Mouse (Mus musculus): Measurements from ENCODE around the gene Grid1. TPM values are rescaled to one million over a fixed set of nuclear protein-coding genes. Genes with fewer than 3 reads are reported as not detected.

The Grid1 gene
- polyA plus RNA-seq, 1 experiment from 2014 or later, result 7.1 TPM

GRCm38 (mm10) chr14:35107596-35107995 is 287.7 kb downstream of the Grid1 start:
- Histone ChIP-seq H3K9me3 (no peaks in the 10 kb centered on the region), H3K4me2 (no peak overlapping the region), H3K27ac (replicated peaks) (no peak overlapping the region), H3K4me1 (replicated peaks) (peaks cover 7% of the 10 kb centered on the region), H3K36me3 (no peaks in the 10 kb centered on the region), H3K27me3 (no peaks in the 10 kb centered on the region), H3K9ac (no peak overlapping the region), H3K4me3 (no peak overlapping the region)
- WGBS, result 88% methylated on average over 3 of the region's 3 CpGs
- no peak for ATAC-seq (ENCODE audit: low FRiP score, low read depth)

DNA sequence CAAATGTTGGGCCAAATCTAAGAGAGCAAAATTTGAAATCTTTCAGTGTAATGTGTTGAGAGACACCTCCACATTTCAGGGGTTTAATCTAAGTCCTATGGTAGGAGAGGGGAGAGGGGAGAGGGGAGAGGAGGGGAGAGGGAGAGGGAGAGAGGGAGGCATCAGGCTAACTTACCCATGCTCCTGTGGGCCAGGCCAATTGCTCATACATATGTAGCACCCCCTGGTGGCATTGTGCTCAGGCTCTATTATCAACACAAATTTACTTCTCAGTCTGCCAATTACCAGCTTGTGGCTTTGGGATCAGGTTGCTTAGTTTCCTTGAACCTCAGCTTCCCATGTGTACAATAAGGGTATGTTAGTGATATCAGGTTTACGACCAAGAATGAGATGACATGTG is 291.0 kb downstream of the Grid1 start:
- Histone ChIP-seq H3K27ac (replicated peaks) (no peak overlapping the region), H3K9ac (no peak overlapping the region), H3K9me3 (no peaks in the 10 kb centered on the region), H3K4me3 (no peak overlapping the region), H3K36me3 (no peaks in the 10 kb centered on the region), H3K4me2 (no peak overlapping the region), H3K4me1 (replicated peaks) (peaks cover 16% of the 10 kb centered on the region), H3K27me3 (no peaks in the 10 kb centered on the region)
- no peak for ATAC-seq (ENCODE audit: low FRiP score, low read depth)
- WGBS, result 46% methylated on average over 1 of the region's 1 CpGs

GRCm38 (mm10) chr14:35112327-35113275 is 292.7 kb downstream of the Grid1 start:
- WGBS, result 27% methylated on average over 11 of the region's 11 CpGs
- peak overlapping the region; percentile 20; the same call in 1 of the 2 replicates for H3K27ac ChIP-seq (replicated peaks)
- peaks cover 16% of the 10 kb centered on the region for H3K4me1 ChIP-seq (replicated peaks)
- no peak overlapping the region for H3K4me2 ChIP-seq
- no peak overlapping the region for H3K4me3 ChIP-seq
- H3K36me3 ChIP-seq, result no peaks in the 10 kb centered on the region
- no peaks in the 10 kb centered on the region for H3K9me3 ChIP-seq
- no peaks in the 10 kb centered on the region for H3K27me3 ChIP-seq
- peak; percentile 79 for ATAC-seq (ENCODE audit: low FRiP score, low read depth)
- H3K9ac ChIP-seq, result no peak overlapping the region

- H3K4me3 ChIP-seq, result no peak overlapping the region
- ATAC-seq (ENCODE audit: low FRiP score, low read depth), result peak; percentile 12; the same call in 1 of the 2 replicates
- H3K36me3 ChIP-seq, result no peaks in the 10 kb centered on the region
- H3K27me3 ChIP-seq, result no peaks in the 10 kb centered on the region
- 65% methylated on average over 2 of the region's 2 CpGs for WGBS
- no peaks in the 10 kb centered on the region for H3K9me3 ChIP-seq
- no peak overlapping the region for H3K4me2 ChIP-seq
- H3K9ac ChIP-seq, result no peak overlapping the region
- H3K27ac ChIP-seq (replicated peaks), result no peak overlapping the region
- peaks cover 16% of the 10 kb centered on the region for H3K4me1 ChIP-seq (replicated peaks)
Measured at GRCm38 (mm10) chr14:35113276-35113645, 293.4 kb downstream of the Grid1 start.

- Histone ChIP-seq H3K4me3 (no peak overlapping the region), H3K4me2 (no peak overlapping the region), H3K9me3 (no peaks in the 10 kb centered on the region), H3K9ac (no peak overlapping the region), H3K27ac (replicated peaks) (no peak overlapping the region), H3K4me1 (replicated peaks) (peaks cover 16% of the 10 kb centered on the region), H3K27me3 (no peaks in the 10 kb centered on the region), H3K36me3 (no peaks in the 10 kb centered on the region)
- ATAC-seq (ENCODE audit: low FRiP score, low read depth), result no peak
- WGBS, result 68% methylated on average over 3 of the region's 3 CpGs
Measured at GRCm38 (mm10) chr14:35115913-35116312, 296.0 kb downstream of the Grid1 start.

DNA sequence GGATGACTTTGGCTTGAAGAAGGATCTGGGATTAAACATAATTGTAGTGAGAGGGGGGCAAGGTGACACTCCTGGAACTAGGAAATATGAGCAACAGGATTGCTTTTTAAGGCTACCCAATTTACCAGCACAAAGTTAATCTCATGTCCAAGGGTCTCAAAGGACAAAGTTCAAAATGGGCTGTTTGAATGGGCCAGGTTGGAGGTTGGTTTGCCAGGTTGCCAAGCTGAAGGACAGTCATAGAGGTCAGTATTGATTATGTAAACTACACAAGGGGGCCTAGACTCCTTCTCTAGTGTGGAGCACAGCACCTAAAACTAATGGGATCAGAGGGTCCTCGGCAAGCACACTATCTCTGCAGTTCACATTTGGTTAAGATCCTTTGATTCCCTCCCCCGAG is 300.2 kb downstream of the Grid1 start:
- 79% methylated on average over 2 of the region's 2 CpGs for WGBS
- H3K27me3 ChIP-seq, result no peaks in the 10 kb centered on the region
- H3K9me3 ChIP-seq, result no peaks in the 10 kb centered on the region
- no peak for ATAC-seq (ENCODE audit: low FRiP score, low read depth)
- H3K4me3 ChIP-seq, result no peak overlapping the region
- H3K36me3 ChIP-seq, result no peaks in the 10 kb centered on the region
- no peak overlapping the region for H3K9ac ChIP-seq
- no peak overlapping the region for H3K27ac ChIP-seq (replicated peaks)
- H3K4me2 ChIP-seq, result no peak overlapping the region
- 0 out of 2 replicates have a peak, but pooled peaks cover 3% of the 10 kb centered on the region for H3K4me1 ChIP-seq (replicated peaks)

DNA sequence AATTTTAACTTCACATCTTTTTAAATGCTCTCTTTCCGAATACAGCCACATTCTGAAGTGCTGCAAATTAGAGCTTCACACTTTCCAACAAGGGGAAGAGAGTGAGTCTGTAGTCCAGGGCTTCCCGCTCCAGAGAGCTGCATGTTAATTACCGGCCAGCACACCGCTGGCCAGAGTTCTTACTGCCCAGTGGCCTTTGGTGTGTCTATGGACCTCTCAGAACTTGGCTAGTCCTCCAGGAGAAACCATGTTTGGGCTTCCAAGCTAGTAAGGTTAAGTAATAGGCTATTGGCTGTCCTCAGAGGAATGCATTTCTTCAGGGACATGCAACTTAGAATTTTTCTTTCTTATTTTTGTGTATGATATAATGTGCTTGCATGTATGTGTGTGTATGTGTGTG is 301.0 kb downstream of the Grid1 start:
- Histone ChIP-seq H3K4me1 (replicated peaks) (0 out of 2 replicates have a peak, but pooled peaks cover 3% of the 10 kb centered on the region), H3K9ac (no peak overlapping the region), H3K27me3 (no peaks in the 10 kb centered on the region), H3K4me3 (no peak overlapping the region), H3K9me3 (no peaks in the 10 kb centered on the region), H3K4me2 (no peak overlapping the region), H3K27ac (replicated peaks) (no peak overlapping the region), H3K36me3 (no peaks in the 10 kb centered on the region)
- no peak for ATAC-seq (ENCODE audit: low FRiP score, low read depth)
- WGBS, result 90% methylated on average over 4 of the region's 4 CpGs

- H3K36me3 ChIP-seq, result no peaks in the 10 kb centered on the region
- H3K9me3 ChIP-seq, result no peaks in the 10 kb centered on the region
- no peak overlapping the region for H3K27ac ChIP-seq (replicated peaks)
- H3K4me2 ChIP-seq, result no peak overlapping the region
- no peak overlapping the region for H3K4me3 ChIP-seq
- WGBS, result 72% methylated on average over 3 of the region's 3 CpGs
- H3K9ac ChIP-seq, result no peak overlapping the region
- H3K27me3 ChIP-seq, result no peaks in the 10 kb centered on the region
- H3K4me1 ChIP-seq (replicated peaks), result 0 out of 2 replicates have a peak, but pooled peaks cover 3% of the 10 kb centered on the region
- ATAC-seq (ENCODE audit: low FRiP score, low read depth), result peak; percentile 25; the same call in 1 of the 2 replicates
Measured at GRCm38 (mm10) chr14:35122111-35122510, 302.2 kb downstream of the Grid1 start.

GRCm38 (mm10) chr14:35123260-35123875 is 303.5 kb downstream of the Grid1 start:
- ATAC-seq (ENCODE audit: low FRiP score, low read depth), result no peak
- no peak overlapping the region for H3K27ac ChIP-seq (replicated peaks)
- H3K27me3 ChIP-seq, result no peaks in the 10 kb centered on the region
- H3K9me3 ChIP-seq, result no peaks in the 10 kb centered on the region
- 0 out of 2 replicates have a peak, but pooled peaks cover 3% of the 10 kb centered on the region for H3K4me1 ChIP-seq (replicated peaks)
- H3K36me3 ChIP-seq, result no peaks in the 10 kb centered on the region
- H3K9ac ChIP-seq, result no peak overlapping the region
- 84% methylated on average over 5 of the region's 5 CpGs for WGBS
- no peak overlapping the region for H3K4me2 ChIP-seq
- H3K4me3 ChIP-seq, result no peak overlapping the region

DNA sequence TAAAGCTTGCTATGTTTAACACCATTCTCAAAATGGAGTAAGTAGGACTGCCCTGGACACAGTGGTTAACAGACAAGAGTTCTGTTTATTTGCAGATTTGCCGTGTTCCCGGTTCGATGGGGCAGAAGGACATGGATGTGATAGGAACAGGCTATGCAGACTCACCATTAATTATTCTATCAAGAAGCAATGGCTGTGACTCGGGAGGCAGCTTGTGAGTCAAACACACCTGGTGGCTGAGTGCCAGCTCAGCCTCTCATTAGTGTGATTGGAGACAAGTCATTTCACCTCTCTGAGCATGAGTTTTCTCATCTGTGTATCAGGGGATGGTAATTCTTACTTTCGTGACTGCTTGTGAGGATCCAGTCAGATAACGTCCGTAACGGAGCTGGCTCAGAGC is 307.7 kb downstream of the Grid1 start:
- no peak overlapping the region for H3K27ac ChIP-seq (replicated peaks)
- no peak overlapping the region for H3K4me2 ChIP-seq
- no peak for ATAC-seq (ENCODE audit: low FRiP score, low read depth)
- H3K9me3 ChIP-seq, result no peaks in the 10 kb centered on the region
- H3K27me3 ChIP-seq, result no peaks in the 10 kb centered on the region
- no peaks in the 10 kb centered on the region for H3K4me1 ChIP-seq (replicated peaks)
- H3K36me3 ChIP-seq, result no peaks in the 10 kb centered on the region
- H3K9ac ChIP-seq, result no peak overlapping the region
- WGBS, result 82% methylated on average over 8 of the region's 8 CpGs
- H3K4me3 ChIP-seq, result no peak overlapping the region

- H3K9me3 ChIP-seq, result no peaks in the 10 kb centered on the region
- no peaks in the 10 kb centered on the region for H3K36me3 ChIP-seq
- no peak overlapping the region for H3K9ac ChIP-seq
- H3K4me1 ChIP-seq (replicated peaks), result peaks cover 16% of the 10 kb centered on the region
- ATAC-seq (ENCODE audit: low FRiP score, low read depth), result no peak
- H3K27ac ChIP-seq (replicated peaks), result no peak overlapping the region
- no peak overlapping the region for H3K4me2 ChIP-seq
- 88% methylated on average over 2 of the region's 2 CpGs for WGBS
- no peaks in the 10 kb centered on the region for H3K27me3 ChIP-seq
- no peak overlapping the region for H3K4me3 ChIP-seq
Measured at GRCm38 (mm10) chr14:35135056-35135455, 315.1 kb downstream of the Grid1 start.

GRCm38 (mm10) chr14:35138069-35138468 is 318.2 kb downstream of the Grid1 start:
- H3K9ac ChIP-seq, result no peak overlapping the region
- H3K27ac ChIP-seq (replicated peaks), result no peak overlapping the region
- no peaks in the 10 kb centered on the region for H3K36me3 ChIP-seq
- peak; percentile 12; the same call in 1 of the 2 replicates for ATAC-seq (ENCODE audit: low FRiP score, low read depth)
- H3K4me1 ChIP-seq (replicated peaks), result peaks cover 16% of the 10 kb centered on the region
- H3K4me2 ChIP-seq, result no peak overlapping the region
- 74% methylated on average over 7 of the region's 7 CpGs for WGBS
- H3K4me3 ChIP-seq, result no peak overlapping the region
- H3K27me3 ChIP-seq, result no peaks in the 10 kb centered on the region
- H3K9me3 ChIP-seq, result no peaks in the 10 kb centered on the region
